Mouse (Mus musculus) kidney, embryonic 14.5 days (tissue): ENCODE results near the gene Supt3. TPM values are rescaled to one million over a fixed set of nuclear protein-coding genes. Genes with fewer than 3 reads are reported as not detected.

Source experiments
- ATAC-seq: fragments of 200-750 bp; cut with Nextera tagmentation; 2 replicates; pipeline ENCODE4 v1.8.0; 2017; ENCODE audit warnings: moderate number of reproducible peaks, mild to moderate bottlenecking, moderate TSS enrichment, moderate library complexity; ENCODE audit not compliant: low FRiP score, low TSS enrichment
- H3K27ac ChIP-seq: fragments of 300-500 bp; sonication (generic); 2 replicates; pipeline ENCODE4 v1.5.1; 2014; ENCODE audit warnings: low read depth, mild to moderate bottlenecking, low read length, moderate library complexity, mixed read lengths
- H3K27me3 ChIP-seq: fragments of 300-500 bp; sonication (generic); 2 replicates; pipeline ENCODE4 v1.6.1; 2014; ENCODE audit warnings: mild to moderate bottlenecking, low read length; ENCODE audit not compliant: control insufficient read depth, insufficient read depth
- H3K36me3 ChIP-seq: fragments of 300-500 bp; sonication (generic); 2 replicates; pipeline ENCODE4 v1.6.1; 2014; ENCODE audit warnings: low read length, mixed read lengths; ENCODE audit not compliant: control insufficient read depth, insufficient read depth
- H3K4me1 ChIP-seq: fragments of 300-500 bp; sonication (generic); 2 replicates; pipeline ENCODE4 v1.6.1; 2014; ENCODE audit warnings: low read length, mixed read lengths; ENCODE audit not compliant: control insufficient read depth, insufficient read depth
- H3K4me2 ChIP-seq: fragments of 300-500 bp; sonication (generic); replicated peaks from 2 replicates; pipeline ENCODE4 v1.6.1; 2014; ENCODE audit warnings: low read depth, mild to moderate bottlenecking, low read length
- H3K4me3 ChIP-seq: fragments of 300-500 bp; sonication (generic); 2 replicates; pipeline ENCODE4 v1.5.1; 2014; ENCODE audit warnings: mild to moderate bottlenecking, low read length
- H3K9ac ChIP-seq: fragments of 300-500 bp; sonication (generic); 2 replicates; pipeline ENCODE4 v1.6.1; 2014; ENCODE audit warnings: low read depth, mild to moderate bottlenecking, low read length, moderate library complexity
- H3K9me3 ChIP-seq: fragments of 300-500 bp; sonication (generic); 2 replicates; pipeline ENCODE4 v1.6.1; 2016; ENCODE audit warnings: low read length; ENCODE audit not compliant: control insufficient read depth
- WGBS: fragments of 180-500 bp; shearing (Covaris S2); extraction: QIAGEN DNeasy Blood & Tissue Kit; methylation state at CpG from one replicate; pipeline ENCODE4 v1.1.7; 2014; 5-methylcytosine and 5-hydroxymethylcytosine counted together
- polyA plus RNA-seq: library from polyadenylated mRNA; unstranded; fragments of >200 nt; fragmentation: Nextera tagmentation; extraction: Ambion mirVana; gene quantifications from 2 replicates; pipeline ENCODE4 v1.2.1, GENCODE M21; 2014

The Supt3 gene
- polyA plus RNA-seq, 1 experiment from 2014 or later, result 26.5 TPM

DNA sequence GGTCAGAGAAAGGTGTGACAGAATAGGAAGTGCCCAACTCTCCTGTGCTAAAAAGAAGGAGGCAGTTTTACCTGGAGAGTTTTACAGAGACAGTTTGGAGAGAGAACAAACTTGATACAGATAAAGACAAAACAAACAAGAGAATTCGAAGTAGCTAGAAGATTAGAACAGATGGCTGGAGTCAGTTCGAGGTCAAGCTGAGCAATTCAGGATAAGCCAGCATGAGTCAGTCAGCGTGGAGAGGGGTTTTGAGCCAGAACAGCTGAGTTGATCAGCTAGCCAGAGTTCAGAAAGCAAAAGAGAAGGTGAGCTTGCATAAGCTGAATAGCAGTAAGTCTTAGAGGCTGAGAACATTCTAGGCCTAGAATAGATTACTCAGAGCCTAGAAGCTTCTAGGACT lies 20.4 kb downstream of the Supt3 start:
- Histone ChIP-seq H3K9me3 (no peaks in the 10 kb centered on the region), H3K9ac (no peak overlapping the region), H3K27me3 (no peaks in the 10 kb centered on the region), H3K4me1 (no peaks in the 10 kb centered on the region), H3K27ac (no peak overlapping the region), H3K4me2 (no peak overlapping the region), H3K36me3 (no peaks in the 10 kb centered on the region; the same call in 1 of the 2 replicates), H3K4me3 (no peak overlapping the region)
- ATAC-seq, result no peak
- WGBS, result 57% methylated on average over 3 of the region's 3 CpGs

DNA sequence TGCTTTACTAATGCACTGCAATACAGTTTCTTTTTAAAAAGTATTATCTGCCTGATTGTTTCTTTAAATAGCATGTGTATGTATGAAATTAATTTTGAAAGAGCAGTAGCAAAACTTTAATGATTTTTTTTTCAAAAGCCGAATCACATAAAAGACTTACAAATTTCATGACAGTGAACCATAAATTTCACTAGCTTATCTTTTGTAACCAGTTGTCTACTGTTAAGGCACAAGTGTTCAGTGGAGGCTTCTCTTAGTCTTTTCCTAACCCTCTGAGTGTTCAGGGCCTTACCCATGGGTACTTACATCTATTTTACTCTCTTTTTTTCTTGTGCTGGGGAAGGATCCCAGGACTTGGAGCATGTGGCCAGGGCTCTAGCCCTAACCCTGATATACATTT lies 30.1 kb downstream of the Supt3 start:
- ATAC-seq, result no peak
- Histone ChIP-seq H3K9ac (no peak overlapping the region), H3K27ac (no peak overlapping the region), H3K9me3 (no peaks in the 10 kb centered on the region), H3K4me1 (no peaks in the 10 kb centered on the region), H3K27me3 (no peaks in the 10 kb centered on the region), H3K4me3 (no peak overlapping the region), H3K36me3 (no peaks in the 10 kb centered on the region), H3K4me2 (no peak overlapping the region)
- WGBS, result 79% methylated on average over 1 of the region's 1 CpGs

- no peaks in the 10 kb centered on the region for H3K36me3 ChIP-seq
- H3K4me3 ChIP-seq, result no peak within 1 kb of the TSS
- no peak within 1 kb of the TSS for H3K9ac ChIP-seq
- no peaks in the 10 kb centered on the region for H3K27me3 ChIP-seq
- H3K9me3 ChIP-seq, result no peaks in the 10 kb centered on the region
- H3K27ac ChIP-seq, result no peak within 1 kb of the TSS
- H3K4me1 ChIP-seq, result no peaks in the 10 kb centered on the region
- H3K4me2 ChIP-seq, result no peak within 1 kb of the TSS
- ATAC-seq, result no peak
- 40% methylated on average over 3 of the region's 3 CpGs for WGBS
Measured at GRCm38 (mm10) chr17:44814508-44815175, 37.7 kb downstream of the Supt3 start, which contains the start of gene Runx2. Gene Runx2, minus strand, starts transcription at chr17:44814797.

- Histone ChIP-seq H3K4me2 (no peak overlapping the region), H3K27ac (no peak overlapping the region), H3K27me3 (no peaks in the 10 kb centered on the region), H3K9me3 (no peaks in the 10 kb centered on the region), H3K36me3 (no peaks in the 10 kb centered on the region), H3K4me1 (no peaks in the 10 kb centered on the region), H3K4me3 (no peak overlapping the region), H3K9ac (no peak overlapping the region)
- ATAC-seq, result no peak
- WGBS, result 89% methylated on average over 2 of the region's 2 CpGs
Measured at GRCm38 (mm10) chr17:44818825-44819224, 41.9 kb downstream of the Supt3 start.

- WGBS, result 86% methylated on average over 4 of the region's 4 CpGs
- H3K4me1 ChIP-seq, result no peaks in the 10 kb centered on the region
- H3K27ac ChIP-seq, result no peak overlapping the region
- no peak for ATAC-seq
- H3K9me3 ChIP-seq, result no peaks in the 10 kb centered on the region
- H3K4me3 ChIP-seq, result no peak overlapping the region
- H3K4me2 ChIP-seq, result no peak overlapping the region
- H3K27me3 ChIP-seq, result no peaks in the 10 kb centered on the region
- no peak overlapping the region for H3K9ac ChIP-seq
- H3K36me3 ChIP-seq, result no peaks in the 10 kb centered on the region
Measured at GRCm38 (mm10) chr17:44819816-44820215, 42.9 kb downstream of the Supt3 start.

- Histone ChIP-seq H3K27me3 (no peaks in the 10 kb centered on the region), H3K4me2 (no peak overlapping the region), H3K4me3 (no peak overlapping the region), H3K9ac (no peak overlapping the region), H3K36me3 (no peaks in the 10 kb centered on the region), H3K27ac (no peak overlapping the region), H3K4me1 (0 out of 2 replicates have a peak, but pooled peaks cover 3% of the 10 kb centered on the region), H3K9me3 (no peaks in the 10 kb centered on the region)
- WGBS, result 83% methylated on average over 5 of the region's 5 CpGs
- no peak for ATAC-seq
Measured at GRCm38 (mm10) chr17:44821940-44822339, 45.0 kb downstream of the Supt3 start.

DNA sequence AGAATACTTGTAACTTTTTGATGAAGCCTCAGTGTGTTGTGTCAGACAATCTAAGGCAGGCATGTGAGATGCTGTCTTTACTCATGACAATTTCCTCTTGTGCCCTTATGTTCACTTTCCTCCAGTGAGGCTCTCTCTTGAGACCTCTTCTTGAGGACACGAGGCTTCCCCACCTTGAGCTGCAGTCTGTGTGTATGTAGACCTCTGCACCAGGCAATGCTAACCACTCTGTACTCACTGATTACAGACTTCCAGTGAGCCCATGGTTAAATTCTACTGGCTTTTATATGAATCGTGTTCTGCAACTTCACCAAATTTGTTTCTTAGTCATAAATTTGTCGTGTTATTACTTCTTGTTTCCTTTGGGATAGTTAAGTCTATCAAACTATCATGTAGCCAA lies 50.2 kb downstream of the Supt3 start:
- no peak for ATAC-seq
- Histone ChIP-seq H3K4me2 (no peak overlapping the region), H3K27ac (no peak overlapping the region), H3K4me1 (0 out of 2 replicates have a peak, but pooled peaks cover 3% of the 10 kb centered on the region), H3K27me3 (no peaks in the 10 kb centered on the region), H3K9ac (no peak overlapping the region), H3K36me3 (no peaks in the 10 kb centered on the region), H3K4me3 (no peak overlapping the region), H3K9me3 (no peaks in the 10 kb centered on the region)
- 71% methylated on average over 3 of the region's 3 CpGs for WGBS

DNA sequence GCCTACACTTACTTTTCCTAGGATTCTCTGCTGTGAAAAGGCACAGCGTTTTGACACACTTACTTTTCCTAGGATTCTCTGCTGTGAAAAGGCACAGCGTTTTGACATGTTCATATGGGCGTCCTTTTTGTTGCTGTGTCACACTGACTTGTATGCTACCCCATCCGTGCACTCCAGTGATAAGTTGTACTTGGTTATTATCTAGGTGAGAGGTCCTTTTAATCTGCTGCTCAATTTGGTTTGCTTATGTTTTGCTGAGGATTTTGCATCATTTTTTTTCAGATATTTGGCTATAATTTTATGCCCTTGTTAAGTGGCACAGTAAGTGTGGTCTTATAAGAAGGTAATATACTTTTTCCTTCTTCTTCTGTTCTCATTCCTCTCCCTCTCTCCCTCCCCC lies 51.0 kb downstream of the Supt3 start:
- H3K4me2 ChIP-seq, result no peak overlapping the region
- no peak overlapping the region for H3K27ac ChIP-seq
- H3K9me3 ChIP-seq, result no peaks in the 10 kb centered on the region
- H3K9ac ChIP-seq, result no peak overlapping the region
- H3K36me3 ChIP-seq, result no peaks in the 10 kb centered on the region
- no peak overlapping the region for H3K4me3 ChIP-seq
- WGBS, result 84% methylated on average over 4 of the region's 4 CpGs
- ATAC-seq, result no peak
- H3K4me1 ChIP-seq, result 0 out of 2 replicates have a peak, but pooled peaks cover 3% of the 10 kb centered on the region
- H3K27me3 ChIP-seq, result no peaks in the 10 kb centered on the region

DNA sequence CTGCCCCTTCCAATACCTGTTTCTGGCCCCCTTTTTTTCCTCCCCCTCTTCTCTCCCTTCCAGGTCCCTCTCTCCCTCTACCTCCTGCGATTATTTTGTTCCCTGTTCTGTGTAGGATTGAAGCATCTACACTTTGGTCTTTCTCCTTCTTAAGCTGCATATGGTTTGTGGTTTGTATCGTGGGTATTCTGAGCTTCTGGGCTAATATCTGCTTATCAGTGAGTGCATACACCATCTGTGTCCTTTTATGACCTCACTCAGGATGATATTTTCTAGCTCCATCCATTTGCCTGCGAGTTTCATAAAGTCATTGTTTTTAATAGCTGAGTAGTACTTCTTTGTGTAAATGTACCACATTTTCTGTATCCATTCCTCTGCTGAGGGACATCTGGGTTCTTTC lies 52.6 kb downstream of the Supt3 start:
- Histone ChIP-seq H3K27ac (no peak overlapping the region), H3K4me3 (no peak overlapping the region), H3K9ac (no peak overlapping the region), H3K4me2 (no peak overlapping the region), H3K36me3 (no peaks in the 10 kb centered on the region), H3K9me3 (no peaks in the 10 kb centered on the region), H3K27me3 (no peaks in the 10 kb centered on the region), H3K4me1 (0 out of 2 replicates have a peak, but pooled peaks cover 3% of the 10 kb centered on the region)
- no peak for ATAC-seq
- WGBS, result 89% methylated on average over 3 of the region's 3 CpGs
